32 mouse cellular contexts compared by ENCODE assay signal in genomic region chr2:52286421-52286820, GRCm38 (mm10).
A peak's percentile ranks its signal among the peaks of the same experiment; 100 is the strongest.
DNase-seq lines count a peak whose midpoint lies in the region; ATAC-seq and TF ChIP-seq lines count a peak whose summit lies in the region.
"Had no signal": no experiment of that assay in that cellular context is flagged by ENCODE, and none has a peak within 500 bp of the region (broad histone marks: within the 10 kb centered on the region; RNA-seq: fewer than 3 reads in every experiment).

No protein-coding gene starts in this region.

- H3K4me2 ChIP-seq in neural tube, embryonic 11.5 days (ENCODE audit: low read depth), result no peak overlapping the region
- H3K4me2 ChIP-seq in stomach, postnatal 0 days (replicated peaks; ENCODE audit: low read depth), result no peak overlapping the region
- H3K4me2 ChIP-seq: forebrain, embryonic 13.5 days; heart, embryonic 12.5 days; hindbrain, embryonic 13.5 days; kidney, embryonic 15.5 days; liver, embryonic 12.5 days; midbrain, embryonic 13.5 days; neural tube, embryonic 12.5 days had no signal

- no peaks in the 10 kb centered on the region for H3K9me3 ChIP-seq in neural tube, embryonic 11.5 days (ENCODE audit: control insufficient read depth, low read length)
- H3K9me3 ChIP-seq in stomach, postnatal 0 days (ENCODE audit: control insufficient read depth, low read length), result no peaks in the 10 kb centered on the region
- H3K9me3 ChIP-seq: forebrain, embryonic 13.5 days; heart, embryonic 12.5 days; hindbrain, embryonic 13.5 days; kidney, embryonic 15.5 days; liver, embryonic 12.5 days; megakaryocyte, embryonic 14.5 days; midbrain, embryonic 13.5 days; neural tube, embryonic 12.5 days had no signal

- no peaks in the 10 kb centered on the region for H3K4me1 ChIP-seq in neural tube, embryonic 11.5 days (ENCODE audit: control insufficient read depth, insufficient read depth, low read length)
- H3K4me1 ChIP-seq in stomach, postnatal 0 days (replicated peaks; ENCODE audit: control insufficient read depth, insufficient read depth), result no peaks in the 10 kb centered on the region
- H3K4me1 ChIP-seq: forebrain, embryonic 13.5 days; heart, embryonic 12.5 days; hindbrain, embryonic 13.5 days; kidney, embryonic 15.5 days; liver, embryonic 12.5 days; midbrain, embryonic 13.5 days; neural tube, embryonic 12.5 days had no signal

- peak; percentile 45 to 69 for DNase-seq in adrenal gland, adult (ENCODE audit: inconsistent age in 2 of 2, low spot score in 1 of 2)
- DNase-seq in adrenal gland, postnatal 25 days, result no peak
- no peak for DNase-seq in neural tube, embryonic 11.5 days (ENCODE audit: low spot score)
- no peak for DNase-seq in neural tube, embryonic 10.5 days (ENCODE audit: extremely low spot score, low spot score)
- peak; percentile 22 for DNase-seq in mesoderm, embryonic 11.5 days (ENCODE audit: low read depth, low spot score)
- no peak for DNase-seq in left cerebral cortex, postnatal 36 days (ENCODE audit: low spot score in 2 of 2)
- no peak for DNase-seq in right cerebral cortex, postnatal 36 days (ENCODE audit: low spot score in 2 of 2)
- DNase-seq in stomach, postnatal 0 days (ENCODE audit: low spot score), result no peak
- DNase-seq: cerebellum, adult 11 months; cerebellum, adult 9-10 months; cerebellum, postnatal 36 days; heart, adult 2 months; heart, postnatal 4 days; kidney, adult 18-20 months; kidney, postnatal 36 days; left cerebral cortex, postnatal 4 days; liver, postnatal 0 days; lung, postnatal 4 days; retina, postnatal 1 day; right cerebral cortex, postnatal 14 days; thymus, adult 2 months; thymus, postnatal 36 days had no signal

- intact Hi-C loops in left cerebral cortex, postnatal 36 days (cut with DNase I), result no loop called here

- no peak for TF ChIP-seq CTCF in stomach, postnatal 0 days (IDR thresholded peaks at IDR 0.05; ENCODE audit: low read depth)

- no peak overlapping the region for H3K9ac ChIP-seq in neural tube, embryonic 11.5 days (ENCODE audit: low read length)
- H3K9ac ChIP-seq in stomach, postnatal 0 days (ENCODE audit: low read length), result no peak overlapping the region
- H3K9ac ChIP-seq: forebrain, embryonic 13.5 days; heart, embryonic 12.5 days; hindbrain, embryonic 13.5 days; kidney, embryonic 15.5 days; liver, embryonic 12.5 days; liver, postnatal 0 days; midbrain, embryonic 13.5 days; neural tube, embryonic 12.5 days had no signal

- H3K27ac ChIP-seq in neural tube, embryonic 11.5 days (ENCODE audit: low read depth, low read length), result no peak overlapping the region
- H3K27ac ChIP-seq in stomach, postnatal 0 days (replicated peaks), result no peak overlapping the region
- H3K27ac ChIP-seq: forebrain, embryonic 13.5 days; heart, adult 2 months; hindbrain, embryonic 13.5 days; kidney, embryonic 15.5 days; liver, embryonic 12.5 days; midbrain, embryonic 13.5 days; neural tube, embryonic 12.5 days had no signal

- no peaks in the 10 kb centered on the region for H3K27me3 ChIP-seq in neural tube, embryonic 11.5 days (ENCODE audit: control insufficient read depth, insufficient read depth, low read length)
- no peaks in the 10 kb centered on the region for H3K27me3 ChIP-seq in stomach, postnatal 0 days (ENCODE audit: control insufficient read depth, insufficient read depth, low read length)
- H3K27me3 ChIP-seq: forebrain, embryonic 13.5 days; heart, embryonic 12.5 days; hindbrain, embryonic 13.5 days; kidney, embryonic 15.5 days; liver, embryonic 12.5 days; midbrain, embryonic 13.5 days; neural tube, embryonic 12.5 days had no signal

- WGBS in neural tube, embryonic 11.5 days, result 61% methylated on average over 6 of the region's 6 CpGs
- 68% methylated on average over 6 of the region's 6 CpGs for WGBS in stomach, postnatal 0 days

- H3K36me3 ChIP-seq in neural tube, embryonic 11.5 days (ENCODE audit: control insufficient read depth, insufficient read depth, low read length), result no peaks in the 10 kb centered on the region
- H3K36me3 ChIP-seq in stomach, postnatal 0 days (ENCODE audit: control insufficient read depth, insufficient read depth, low read length), result no peaks in the 10 kb centered on the region
- H3K36me3 ChIP-seq: heart, embryonic 12.5 days; hindbrain, embryonic 13.5 days; kidney, embryonic 15.5 days; liver, embryonic 12.5 days; midbrain, embryonic 13.5 days; neural tube, embryonic 12.5 days had no signal

- peak; percentile 58; the same call in 1 of the 2 replicates for ATAC-seq in neural tube, embryonic 11.5 days (ENCODE audit: insufficient read depth, low FRiP score, low TSS enrichment)
- ATAC-seq in stomach, postnatal 0 days (ENCODE audit: low FRiP score, low TSS enrichment), result no peak
- ATAC-seq: forebrain, embryonic 13.5 days; inflammation-experienced regulatory T-cells, adult 6 months; liver, embryonic 12.5 days; liver, postnatal 0 days; lung, postnatal 0 days; midbrain, embryonic 13.5 days had no signal

- H3K4me3 ChIP-seq in neural tube, embryonic 11.5 days (ENCODE audit: low read depth, low read length), result no peak overlapping the region
- no peak overlapping the region for H3K4me3 ChIP-seq in stomach, postnatal 0 days (ENCODE audit: low read depth, low read length)
- H3K4me3 ChIP-seq: forebrain, embryonic 13.5 days; heart, adult 2 months; heart, embryonic 12.5 days; hindbrain, embryonic 13.5 days; kidney, embryonic 15.5 days; liver, embryonic 12.5 days; megakaryocyte, embryonic 14.5 days; midbrain, embryonic 13.5 days; neural tube, embryonic 12.5 days had no signal

- TF ChIP-seq EP300 in stomach, postnatal 0 days (optimal IDR thresholded peaks at IDR 0.05), result no peak

Comparison
In these comparisons a context has a peak if more than half of its experiments do, and no peak if none do; other contexts are left out.
1. DNase-seq: peak in adrenal gland, adult (2 of 2) and mesoderm, embryonic 11.5 days (single experiment); none in adrenal gland, postnatal 25 days (single experiment), neural tube, embryonic 11.5 days (single experiment), neural tube, embryonic 10.5 days (single experiment), left cerebral cortex, postnatal 36 days (0 of 2), right cerebral cortex, postnatal 36 days (0 of 2) and stomach, postnatal 0 days (single experiment).